Mouse (Mus musculus): ENCODE data around the gene Tmem121.

Gene Tmem121

GRCm38 (mm10) chr12:113149341-113149740 lies 36.4 kb upstream of the Tmem121 start:
- peak; percentile 96 for DNase-seq

GRCm38 (mm10) chr12:113149896-113150295 lies 35.8 kb upstream of the Tmem121 start:
- DNase-seq = peak; percentile 96

- peak; percentile 94 for DNase-seq
Measured at GRCm38 (mm10) chr12:113150591-113150990, 35.1 kb upstream of the Tmem121 start.

GRCm38 (mm10) chr12:113151046-113151445 lies 34.7 kb upstream of the Tmem121 start:
- peak; percentile 96 for DNase-seq

GRCm38 (mm10) chr12:113151661-113152271 lies 34.0 kb upstream of the Tmem121 start:
- peak; percentile 99 for DNase-seq

- peak; percentile 98 for DNase-seq
Measured at GRCm38 (mm10) chr12:113152272-113152661, 33.5 kb upstream of the Tmem121 start.

- peak; percentile 93 for DNase-seq
Measured at GRCm38 (mm10) chr12:113152991-113153525, 32.7 kb upstream of the Tmem121 start.

- peak; percentile 98 for DNase-seq
Measured at GRCm38 (mm10) chr12:113153971-113154370, 31.8 kb upstream of the Tmem121 start.

- peak; percentile 92 for DNase-seq
Measured at GRCm38 (mm10) chr12:113154747-113155075, 31.0 kb upstream of the Tmem121 start.

GRCm38 (mm10) chr12:113155076-113155771 lies 30.5 kb upstream of the Tmem121 start:
- DNase-seq = peak; percentile 97

GRCm38 (mm10) chr12:113155887-113156539 lies 29.7 kb upstream of the Tmem121 start, which contains the start of gene Tedc1:
Gene Tedc1, plus strand, starts transcription at chr12:113156421.
- peak; percentile 100 for DNase-seq

GRCm38 (mm10) chr12:113156540-113156929 lies 29.2 kb upstream of the Tmem121 start:
- DNase-seq = no peak

- peak; percentile 96 for DNase-seq
Measured at GRCm38 (mm10) chr12:113157002-113157401, 28.7 kb upstream of the Tmem121 start.

GRCm38 (mm10) chr12:113157521-113157920 lies 28.2 kb upstream of the Tmem121 start:
- peak; percentile 91 for DNase-seq

- peak; percentile 93 for DNase-seq
Measured at GRCm38 (mm10) chr12:113157971-113158370, 27.8 kb upstream of the Tmem121 start.

- DNase-seq = peak; percentile 82
Measured at GRCm38 (mm10) chr12:113163561-113164006, 22.1 kb upstream of the Tmem121 start.

- DNase-seq = peak; percentile 92
Measured at GRCm38 (mm10) chr12:113168031-113168536, 17.6 kb upstream of the Tmem121 start.

GRCm38 (mm10) chr12:113176960-113177725 lies 8.6 kb upstream of the Tmem121 start:
- no peak for DNase-seq

GRCm38 (mm10) chr12:113181020-113181419 lies 4.7 kb upstream of the Tmem121 start:
- DNase-seq = no peak

- no peak for DNase-seq
Measured at GRCm38 (mm10) chr12:113184945-113185344, 785 bp upstream of the Tmem121 start.

- no peak for DNase-seq
Measured at GRCm38 (mm10) chr12:113186326-113187010, 738 bp downstream of the Tmem121 start.

GRCm38 (mm10) chr12:113187011-113187375 lies 1.3 kb downstream of the Tmem121 start:
- DNase-seq = no peak
